In the genomic region with DNA sequence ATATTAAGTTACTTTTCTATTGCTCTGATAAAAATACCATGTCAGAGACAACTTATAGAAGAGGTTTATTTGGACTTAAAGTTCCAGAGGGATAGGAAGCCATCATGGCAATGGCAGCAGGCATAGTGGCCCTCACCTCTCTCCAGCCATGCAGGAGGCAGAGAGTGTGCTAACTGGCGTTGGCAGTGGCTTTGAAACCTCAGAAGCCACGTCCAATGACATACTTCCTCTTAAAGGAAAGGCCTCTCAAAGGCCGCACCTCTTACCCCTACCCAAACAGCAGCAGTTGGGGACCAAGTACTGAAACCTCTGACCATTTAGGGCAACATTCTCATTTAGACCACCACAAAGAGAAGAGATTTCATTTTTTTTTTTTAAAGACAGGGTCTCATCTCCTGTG, we compare ENCODE assay signal across 21 mouse cellular contexts. TPM values are rescaled to one million over a fixed set of nuclear protein-coding genes. Genes with fewer than 3 reads are reported as not detected.
DNase-seq lines count a peak whose midpoint lies in the region; ATAC-seq lines count a peak whose summit lies in the region.
"Had no signal": no experiment of that assay in that cellular context is flagged by ENCODE, and none has a peak within 500 bp of the region (broad histone marks: within the 10 kb centered on the region; RNA-seq: fewer than 3 reads in every experiment).

No protein-coding gene starts in this region.

- peak; percentile 87 for DNase-seq in 416B (ENCODE audit: low read depth)
- DNase-seq in urinary bladder, postnatal 36 days (ENCODE audit: low spot score in 2 of 2): no peak
- DNase-seq in adrenal gland, adult 18-20 months (ENCODE audit: low spot score in 2 of 2): no peak
- DNase-seq in cerebellum, adult 11-12 months: no peak
- DNase-seq: adrenal gland, adult 2 months; adrenal gland, postnatal 14 days; B cell, adult 2 months; cerebellum, adult 11 months; cerebellum, adult 8-10 months; cerebellum, postnatal 10 days; forebrain, postnatal 0 days; gastrocnemius, adult 2 months; gastrocnemius, postnatal 14 days; heart, adult 18-20 months; heart, postnatal 14 days; heart, postnatal 4 days had no signal

- ATAC-seq in common myeloid progenitor, adult 5-6 weeks (replicated peaks; ENCODE audit: low read depth, poor library complexity, severe bottlenecking): peak; percentile 95
- peak; percentile 96 for ATAC-seq in megakaryocyte, adult 5-6 weeks (ENCODE audit: poor library complexity, severe bottlenecking)
- ATAC-seq: forebrain, embryonic 14.5 days; forebrain, postnatal 0 days; intestine, postnatal 0 days; Patski had no signal

RNA-seq across cellular contexts. Expression of gene Leo1, which starts 35.9 kb away (rescaled TPM):
- 52.9 and 59.2 TPM in 2 replicates for total RNA-seq in common myeloid progenitor, adult 5-6 weeks (2017)
- 12.5 and 16.3 TPM in 2 replicates for total RNA-seq in megakaryocyte, adult 5-6 weeks (2015)
- total RNA-seq in megakaryocyte, adult 5-6 weeks (2017): 32.5 and 35.6 TPM in 2 replicates
- 10 to 100 TPM; 25.5 to 34.6 TPM for total RNA-seq in adrenal gland, adult 18-20 months (2021)
